Mouse (Mus musculus) embryonic facial prominence, embryonic 14.5 days (tissue): ENCODE measurements around the gene Ccdc22. TPM values are rescaled to one million over a fixed set of nuclear protein-coding genes. Genes with fewer than 3 reads are reported as not detected.

ENCODE experiments used
- ATAC-seq: fragments of 200-750 bp; cut with Nextera tagmentation; 2 replicates; pipeline ENCODE4 v1.8.0; 2017; ENCODE audit warnings: low read depth, moderate number of reproducible peaks, moderate TSS enrichment
- DNase-seq: peaks from one replicate; pipeline ENCODE4 v3.0.0-alpha.2; 2015; ENCODE audit warnings: low spot score
- H3K27ac ChIP-seq: fragments of 300-500 bp; sonication (generic); replicated peaks from 2 replicates; pipeline ENCODE4 v1.5.1; 2014; ENCODE audit warnings: low read depth, mild to moderate bottlenecking, low read length, moderate library complexity
- H3K27me3 ChIP-seq: fragments of 300-500 bp; sonication (generic); replicated peaks from 2 replicates; pipeline ENCODE4 v1.6.1; 2014; ENCODE audit warnings: low read length; ENCODE audit not compliant: control insufficient read depth, insufficient read depth
- H3K36me3 ChIP-seq: fragments of 300-500 bp; sonication (generic); 2 replicates; pipeline ENCODE4 v1.6.1; 2014; ENCODE audit warnings: low read length, mixed read lengths; ENCODE audit not compliant: control insufficient read depth, insufficient read depth
- H3K4me1 ChIP-seq: fragments of 300-500 bp; sonication (generic); 2 replicates; pipeline ENCODE4 v1.6.1; 2014; ENCODE audit warnings: antibody characterized with exemption, low read length; ENCODE audit not compliant: control insufficient read depth, insufficient read depth
- H3K4me2 ChIP-seq: fragments of 300-500 bp; sonication (generic); 2 replicates; pipeline ENCODE4 v1.6.1; 2014; ENCODE audit warnings: low read depth, mild to moderate bottlenecking, low read length, moderate library complexity, mixed read lengths
- H3K4me3 ChIP-seq: fragments of 300-500 bp; sonication (generic); 2 replicates; pipeline ENCODE4 v1.5.1; 2014; ENCODE audit warnings: low read depth, mild to moderate bottlenecking, low read length
- H3K9ac ChIP-seq: fragments of 300-500 bp; sonication (generic); 2 replicates; pipeline ENCODE4 v1.6.1; 2014; ENCODE audit warnings: low read depth, mild to moderate bottlenecking, low read length, moderate library complexity, mixed read lengths
- H3K9me3 ChIP-seq: fragments of 300-500 bp; sonication (generic); 2 replicates; pipeline ENCODE4 v1.6.1; 2016; ENCODE audit warnings: low read length; ENCODE audit not compliant: control insufficient read depth
- WGBS: fragments of 180-500 bp; shearing (Covaris S2); extraction: QIAGEN DNeasy Blood & Tissue Kit; methylation state at CpG from one replicate; pipeline ENCODE4 v1.1.7; 2014; 5-methylcytosine and 5-hydroxymethylcytosine counted together
- polyA plus RNA-seq: library from polyadenylated mRNA; unstranded; fragments of >200 nt; fragmentation: Nextera tagmentation; extraction: Ambion mirVana; gene quantifications from 2 replicates; pipeline ENCODE4 v1.2.1, GENCODE M21; 2014

The Ccdc22 gene
- polyA plus RNA-seq, 1 experiment from 2014 or later, result 22.6 TPM

DNA sequence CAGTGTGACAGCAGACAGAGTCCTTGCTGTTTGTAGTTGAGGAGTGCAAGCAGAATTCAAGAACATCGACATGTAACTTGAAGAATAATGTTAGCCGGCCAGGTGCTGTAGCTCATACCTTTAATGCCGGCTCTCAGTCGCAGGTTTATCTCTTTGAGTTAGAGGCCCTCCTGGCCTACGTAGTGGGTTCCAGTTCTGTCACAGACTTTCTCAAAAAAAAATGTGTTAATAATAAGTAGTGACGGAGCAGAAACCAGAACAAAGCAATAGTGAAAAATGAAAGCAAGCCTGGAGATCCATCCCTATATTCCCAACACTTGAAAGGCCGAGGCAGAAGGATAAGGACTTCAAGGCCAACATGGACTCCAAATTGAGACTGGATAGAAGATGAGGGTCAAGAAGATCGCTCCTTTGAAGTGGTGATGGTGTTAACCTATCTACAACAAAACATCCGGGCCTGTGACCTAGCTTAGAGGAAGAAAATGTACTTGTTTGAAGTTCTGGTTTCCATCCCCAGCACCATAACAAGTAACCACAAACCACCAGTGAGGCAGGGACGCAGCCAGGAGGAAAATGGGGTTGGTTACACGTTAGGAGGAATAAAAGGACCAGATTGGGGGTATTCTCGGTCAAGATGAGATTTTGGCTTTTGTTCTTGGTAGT, 12.7 kb upstream of the Ccdc22 start:
- H3K9ac ChIP-seq, result no peak overlapping the region
- no peak overlapping the region for H3K27ac ChIP-seq
- ATAC-seq (no peak), DNase-seq (no peak)
- no peak overlapping the region for H3K4me2 ChIP-seq
- no peaks in the 10 kb centered on the region for H3K9me3 ChIP-seq
- WGBS, result 75% methylated on average over 12 of the region's 12 CpGs
- no peak overlapping the region for H3K4me3 ChIP-seq
- no peaks in the 10 kb centered on the region for H3K27me3 ChIP-seq
- H3K36me3 ChIP-seq, result no peaks in the 10 kb centered on the region
- H3K4me1 ChIP-seq, result no peaks in the 10 kb centered on the region

DNA sequence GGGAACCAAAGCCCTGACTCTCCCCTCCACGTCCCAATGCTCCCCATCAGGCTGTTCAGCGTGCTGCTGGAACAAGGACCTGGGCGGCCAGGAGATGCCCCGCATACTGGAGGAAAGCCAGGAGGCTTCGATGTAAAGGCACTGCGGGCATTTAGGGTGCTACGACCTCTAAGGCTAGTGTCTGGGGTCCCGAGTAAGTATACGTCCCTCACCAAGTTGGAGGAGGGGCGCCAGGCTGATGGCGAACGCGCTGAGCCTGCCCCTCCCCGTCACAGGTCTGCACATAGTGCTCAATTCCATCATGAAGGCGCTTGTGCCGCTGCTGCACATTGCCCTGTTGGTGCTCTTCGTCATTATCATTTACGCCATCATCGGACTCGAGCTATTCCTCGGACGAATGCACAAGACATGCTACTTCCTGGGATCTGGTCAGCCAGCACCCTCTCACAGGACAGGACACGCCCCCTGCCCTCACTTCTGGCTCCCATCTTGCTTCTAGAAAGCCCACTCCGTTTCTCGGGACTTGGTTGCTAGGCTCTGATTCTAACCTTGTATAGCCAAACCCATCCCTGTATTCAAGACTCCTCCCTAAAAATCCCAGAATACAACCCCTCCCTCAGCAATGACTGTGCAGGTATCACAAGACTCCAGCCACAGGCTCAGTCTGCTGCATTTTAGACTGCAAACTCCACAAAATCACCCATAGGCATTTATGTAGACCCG, 5.4 kb upstream of the Ccdc22 start:
- DNase-seq (no peak), ATAC-seq (0 out of 2 replicates have a peak, but pooled peaks have one; percentile 26)
- no peaks in the 10 kb centered on the region for H3K36me3 ChIP-seq
- H3K4me1 ChIP-seq, result no peaks in the 10 kb centered on the region
- peak overlapping the region; percentile 49 for H3K9ac ChIP-seq
- no peaks in the 10 kb centered on the region for H3K9me3 ChIP-seq
- H3K27ac ChIP-seq, result no peak overlapping the region
- H3K27me3 ChIP-seq, result no peaks in the 10 kb centered on the region
- peak overlapping the region; percentile 69 for H3K4me2 ChIP-seq
- H3K4me3 ChIP-seq, result peak overlapping the region; percentile 39
- 35% methylated on average over 20 of the region's 26 CpGs for WGBS

DNA sequence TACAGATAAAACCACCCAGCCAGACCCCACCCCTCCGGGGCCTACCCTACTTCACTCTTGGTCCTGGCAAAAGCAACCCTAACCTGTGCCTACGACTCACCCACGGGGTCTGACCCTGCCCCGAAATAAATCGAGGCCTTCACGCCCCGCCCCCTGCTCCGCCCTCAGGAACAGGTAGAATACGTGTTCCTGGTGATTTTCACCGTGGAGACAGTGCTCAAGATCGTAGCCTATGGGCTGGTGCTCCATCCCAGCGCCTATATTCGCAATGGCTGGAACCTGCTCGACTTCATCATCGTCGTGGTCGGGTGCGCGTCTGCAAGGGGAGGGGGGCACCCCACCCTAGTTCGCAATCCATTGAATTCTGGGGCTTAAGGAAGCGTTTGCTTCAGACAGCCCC, 4.7 kb upstream of the Ccdc22 start:
- no peak overlapping the region for H3K9ac ChIP-seq
- no peaks in the 10 kb centered on the region for H3K36me3 ChIP-seq
- H3K4me1 ChIP-seq, result no peaks in the 10 kb centered on the region
- no peaks in the 10 kb centered on the region for H3K27me3 ChIP-seq
- H3K4me2 ChIP-seq, result peak overlapping the region; percentile 69
- H3K4me3 ChIP-seq, result peak overlapping the region; percentile 39
- DNase-seq (no peak), ATAC-seq (no peak)
- no peak overlapping the region for H3K27ac ChIP-seq
- no peaks in the 10 kb centered on the region for H3K9me3 ChIP-seq
- 28% methylated on average over 21 of the region's 21 CpGs for WGBS

DNA sequence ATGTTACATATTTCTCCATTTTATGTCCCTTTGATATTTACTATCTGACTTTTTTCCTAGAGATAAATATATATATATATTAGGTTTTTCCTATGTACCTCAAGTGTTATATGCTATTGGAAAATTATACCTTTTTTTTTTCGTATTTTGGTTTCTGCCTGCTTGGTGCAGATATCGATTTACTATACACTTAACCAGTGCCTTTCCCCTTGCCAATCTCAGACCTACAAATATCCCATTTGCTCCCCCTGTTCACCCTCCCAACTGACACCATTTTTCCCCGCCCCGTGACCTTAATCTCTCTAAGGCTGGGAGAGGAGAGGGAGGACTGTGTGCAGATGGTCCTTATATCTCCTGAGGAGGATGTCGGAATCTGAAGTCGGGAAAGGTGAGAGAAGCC, 1.5 kb upstream of the Ccdc22 start, which contains the start of gene Cacna1f:
Cacna1f (plus strand) TSS at position 301 of the 400 bp plus-strand sequence.
- WGBS, result 79% methylated on average over 6 of the region's 6 CpGs

DNA sequence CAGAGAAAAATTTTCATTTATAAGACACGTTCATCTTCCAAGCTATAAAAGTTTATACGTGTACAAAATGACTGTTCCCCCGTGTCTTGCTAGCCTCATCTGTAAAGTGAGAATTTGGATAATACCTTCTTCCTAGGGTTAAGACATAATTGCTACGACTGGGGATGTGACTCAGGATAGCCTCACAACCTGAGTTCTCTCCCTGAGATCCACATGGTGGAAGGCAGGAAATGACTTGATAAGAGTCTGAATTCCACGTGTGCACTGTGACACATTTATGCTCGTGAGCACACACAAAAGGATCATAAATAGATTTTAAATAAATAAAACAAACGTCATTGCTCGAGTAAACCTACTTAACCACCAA, 241 bp upstream of the Ccdc22 start:
- WGBS, result 41% methylated on average over 8 of the region's 8 CpGs

More for the DNA sequence above, 1.5 kb upstream of the Ccdc22 start, which contains the start of gene Cacna1f:
- DNase-seq, result no peak
- ATAC-seq, result no peak
- H3K4me1 ChIP-seq, result no peaks in the 10 kb centered on the region
- H3K4me3 ChIP-seq, result no peak within 1 kb of the TSS
- no peak within 1 kb of the TSS for H3K4me2 ChIP-seq
- no peaks in the 10 kb centered on the region for H3K36me3 ChIP-seq
- H3K27ac ChIP-seq, result no peak within 1 kb of the TSS
- no peaks in the 10 kb centered on the region for H3K9me3 ChIP-seq
- no peak within 1 kb of the TSS for H3K9ac ChIP-seq
- no peaks in the 10 kb centered on the region for H3K27me3 ChIP-seq

DNA sequence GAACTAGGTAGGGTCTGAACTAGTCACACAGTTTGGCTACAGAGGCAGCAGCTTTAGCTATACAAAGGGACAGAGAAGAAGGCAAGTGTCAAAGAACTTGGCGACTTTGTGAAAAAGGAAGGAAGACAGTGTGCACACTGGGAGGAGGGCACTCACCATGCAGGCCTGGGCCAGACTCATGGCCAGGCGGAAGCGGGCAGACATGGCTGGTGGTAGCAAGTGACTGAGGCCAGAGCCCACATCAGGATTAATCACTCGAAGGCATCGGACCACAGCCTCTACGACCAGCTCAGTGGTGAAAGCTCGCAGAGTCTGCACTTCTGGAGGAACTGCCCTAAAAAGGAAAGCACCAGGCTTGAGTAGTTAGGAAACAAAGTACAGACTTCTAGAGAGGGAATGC, 1.3 kb downstream of the Ccdc22 start:
- H3K4me1 ChIP-seq, result no peaks in the 10 kb centered on the region
- H3K27ac ChIP-seq, result no peak overlapping the region
- ATAC-seq (no peak), DNase-seq (no peak)
- no peaks in the 10 kb centered on the region for H3K27me3 ChIP-seq
- no peak overlapping the region for H3K4me3 ChIP-seq
- H3K4me2 ChIP-seq, result peak overlapping the region; percentile 56; the same call in 1 of the 2 replicates
- H3K36me3 ChIP-seq, result no peaks in the 10 kb centered on the region
- WGBS, result 89% methylated on average over 7 of the region's 7 CpGs
- H3K9me3 ChIP-seq, result no peaks in the 10 kb centered on the region
- H3K9ac ChIP-seq, result no peak overlapping the region

More for the DNA sequence above, 241 bp upstream of the Ccdc22 start:
- no peak for DNase-seq
- H3K4me2 ChIP-seq, result no peak overlapping the region
- H3K36me3 ChIP-seq, result no peaks in the 10 kb centered on the region
- H3K9me3 ChIP-seq, result no peaks in the 10 kb centered on the region
- no peaks in the 10 kb centered on the region for H3K27me3 ChIP-seq
- H3K4me1 ChIP-seq, result no peaks in the 10 kb centered on the region
- no peak overlapping the region for H3K27ac ChIP-seq
- no peak for ATAC-seq
- no peak overlapping the region for H3K9ac ChIP-seq
- no peak overlapping the region for H3K4me3 ChIP-seq

DNA sequence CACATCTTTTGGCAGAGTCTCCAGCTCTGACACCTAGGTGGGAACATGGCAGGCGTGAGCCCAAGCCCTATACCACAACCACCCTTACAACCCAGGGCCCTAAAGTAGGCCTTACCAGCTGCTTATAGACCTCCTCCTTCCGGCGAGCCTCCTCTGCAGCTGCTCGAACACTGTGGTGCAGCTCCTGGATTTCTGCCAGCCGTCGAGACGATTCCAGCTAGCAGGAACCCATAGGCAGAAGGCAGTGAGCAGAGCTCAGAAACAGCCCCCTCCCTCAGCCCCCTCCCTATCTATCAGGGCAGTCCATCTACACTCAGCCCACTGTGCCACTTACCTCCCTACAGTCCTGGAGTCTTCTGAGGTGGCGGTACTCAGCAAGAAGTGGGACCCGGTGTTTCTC, 9.9 kb downstream of the Ccdc22 start:
- H3K4me1 ChIP-seq, result no peaks in the 10 kb centered on the region
- ATAC-seq (no peak), DNase-seq (no peak)

DNA sequence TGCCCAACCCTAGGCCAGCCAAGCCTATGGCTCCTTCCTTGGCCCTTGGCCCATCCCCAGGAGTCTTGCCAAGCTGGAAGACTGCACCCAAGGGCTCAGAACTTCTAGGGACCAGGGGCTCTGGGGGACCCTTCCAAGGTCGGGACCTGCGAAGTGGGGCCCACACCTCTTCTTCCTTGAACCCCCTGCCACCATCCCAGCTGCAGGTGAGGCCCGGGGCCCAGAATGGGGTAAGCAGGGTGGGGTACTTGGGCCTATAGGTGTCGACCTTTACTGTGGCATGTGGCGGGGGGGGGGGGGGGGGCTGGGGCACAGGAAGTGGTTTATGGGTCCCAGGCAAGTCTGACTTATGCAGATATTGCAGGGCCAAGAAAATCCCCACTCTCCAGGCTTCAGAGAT, 19.0 kb downstream of the Ccdc22 start:
- Histone ChIP-seq H3K27ac (no peak overlapping the region), H3K4me2 (no peak overlapping the region), H3K4me3 (no peak overlapping the region), H3K4me1 (no peaks in the 10 kb centered on the region), H3K36me3 (peaks cover 11% of the 10 kb centered on the region; the same call in 1 of the 2 replicates), H3K9ac (no peak overlapping the region), H3K9me3 (no peaks in the 10 kb centered on the region), H3K27me3 (no peaks in the 10 kb centered on the region)
- ATAC-seq, result no peak
- no peak for DNase-seq
- WGBS, result 73% methylated on average over 3 of the region's 5 CpGs

More for the DNA sequence above, 9.9 kb downstream of the Ccdc22 start:
- Histone ChIP-seq H3K4me2 (no peak overlapping the region), H3K27ac (no peak overlapping the region), H3K9me3 (no peaks in the 10 kb centered on the region), H3K36me3 (peaks cover 21% of the 10 kb centered on the region), H3K27me3 (no peaks in the 10 kb centered on the region), H3K4me3 (no peak overlapping the region), H3K9ac (no peak overlapping the region)
- WGBS, result 89% methylated on average over 5 of the region's 9 CpGs
